Mouse (Mus musculus) ES-E14 (cell line): Measurements from ENCODE around the gene Hist1h3e. TPM values are rescaled to one million over a fixed set of nuclear protein-coding genes. Genes with fewer than 3 reads are reported as not detected.

Experiments used
- DNase-seq: peaks from one replicate; pipeline ENCODE4 v3.0.0-alpha.2; 2013; ENCODE audit warnings: low read depth, low spot score
- H3K27ac ChIP-seq: 2 replicates; pipeline ENCODE4 v1.5.1; 2012; ENCODE audit warnings: low read depth, mild to moderate bottlenecking, low read length, moderate library complexity, mixed read lengths; ENCODE audit not compliant: poor library complexity, insufficient read depth, severe bottlenecking
- H3K36me3 ChIP-seq: 2 replicates; pipeline ENCODE4 v1.6.1; 2012; ENCODE audit warnings: mild to moderate bottlenecking, low read length, moderate library complexity, mixed read lengths; ENCODE audit not compliant: control insufficient read depth, poor library complexity, insufficient read depth, severe bottlenecking
- H3K4me1 ChIP-seq, 2 experiments: fragments of 150-350 bp in 1 of 2; sonication (generic) in 1 of 2; 2 replicates each; pipeline ENCODE4 v1.6.1; 2012; ENCODE audit warnings: low read length in 2 of 2, mild to moderate bottlenecking in 1 of 2, mixed read lengths in 1 of 2; ENCODE audit not compliant: control insufficient read depth in 2 of 2, insufficient read depth in 2 of 2, poor library complexity in 1 of 2
- H3K4me3 ChIP-seq, 2 experiments: fragments of 150-350 bp in 1 of 2; sonication (generic) in 1 of 2; 2 replicates each; pipeline ENCODE4 v1.5.1; 2012; ENCODE audit warnings: low read length in 2 of 2, low read depth in 1 of 2, mild to moderate bottlenecking in 1 of 2, mixed read lengths in 1 of 2; ENCODE audit not compliant: insufficient read depth in 1 of 2, poor library complexity in 1 of 2, severe bottlenecking in 1 of 2
- H3K9ac ChIP-seq: 2 replicates; pipeline ENCODE4 v1.6.1; 2012; ENCODE audit warnings: low read depth, mild to moderate bottlenecking, low read length, mixed read lengths; ENCODE audit not compliant: poor library complexity, insufficient read depth, severe bottlenecking
- H3K9me3 ChIP-seq: fragments of 150-350 bp; sonication (generic); 2 replicates; pipeline ENCODE4 v1.6.1; 2012; ENCODE audit warnings: low read depth, mild to moderate bottlenecking, low read length; ENCODE audit not compliant: control insufficient read depth, insufficient read depth
- CHD2 ChIP-seq: IDR thresholded peaks from 2 replicates; pipeline ENCODE4 v1.6.1; 2014; ENCODE audit warnings: mild to moderate bottlenecking, low read depth, low read length, inconsistent platforms
- HCFC1 ChIP-seq: IDR thresholded peaks from 2 replicates; pipeline ENCODE4 v1.6.1; 2012; ENCODE audit warnings: low read length, inconsistent platforms, borderline replicate concordance; ENCODE audit not compliant: insufficient read depth
- MAFK ChIP-seq: IDR thresholded peaks from 2 replicates; pipeline ENCODE4 v1.6.1; 2014; ENCODE audit warnings: mild to moderate bottlenecking, low read depth, low read length, inconsistent platforms; ENCODE audit not compliant: insufficient read depth
- ZC3H11A ChIP-seq: IDR thresholded peaks from 2 replicates; pipeline ENCODE4 v1.6.1; 2012; ENCODE audit warnings: low read depth, mild to moderate bottlenecking, inconsistent platforms, low read length, borderline replicate concordance
- ZNF384 ChIP-seq: IDR thresholded peaks from 2 replicates; pipeline ENCODE4 v1.6.1; 2012; ENCODE audit warnings: low read depth, low read length, inconsistent platforms
- in situ Hi-C, 2 experiments: fragments of 600-800 bp; cut with MboI; formaldehyde crosslinking; loops; one replicate each; pipeline ENCODE4 v1.15.1; 2025; ENCODE audit warnings: low sequenced_read_pairs in 2 of 2, inconsistent platforms in 1 of 2; ENCODE audit not compliant: unreplicated experiment in 2 of 2
- total RNA-seq: library from RNA; depleted of rRNA; stranded (reverse); fragments of 300-350 nt; gene quantifications from 2 replicates; pipeline ENCODE4 v1.2.3, GENCODE M21; 2012

Gene Hist1h3e
- total RNA-seq, 1 experiment, result 864 TPM

- no peak for DNase-seq
- no peak for TF ChIP-seq ZC3H11A
- no peak for TF ChIP-seq ZNF384
- no peak for TF ChIP-seq MAFK
- no peak for TF ChIP-seq HCFC1
- no peak for TF ChIP-seq CHD2
- no peak overlapping the region for H3K9ac ChIP-seq
- H3K36me3 ChIP-seq, result no peaks in the 10 kb centered on the region
- no peak overlapping the region for H3K27ac ChIP-seq
- in situ Hi-C loops, result loop anchor here in 1 of 2 experiments (10.0 kb wide), 1 partner anchor 190 kb away; no protein-coding TSS in a partner anchor
- no peaks in the 10 kb centered on the region for H3K9me3 ChIP-seq
- no peak overlapping the region for H3K4me3 ChIP-seq
- no peaks in the 10 kb centered on the region for H3K4me1 ChIP-seq
These were observed 42.9 kb upstream of the Hist1h3e start for GRCm38 (mm10) chr13:23605052-23605451.

GRCm38 (mm10) chr13:23604452-23604851, 42.3 kb upstream of the Hist1h3e start:
- Histone ChIP-seq H3K9me3 (no peaks in the 10 kb centered on the region), H3K9ac (no peak overlapping the region), H3K36me3 (no peaks in the 10 kb centered on the region), H3K27ac (no peak overlapping the region), H3K4me1 (no peaks in the 10 kb centered on the region), H3K4me3 (no peak overlapping the region)
- TF ChIP-seq ZC3H11A (no peak), HCFC1 (no peak), ZNF384 (no peak), MAFK (no peak), CHD2 (no peak)
- no peak for DNase-seq
- in situ Hi-C loops, result loop anchor here in 1 of 2 experiments (10.0 kb wide), 1 partner anchor 190 kb away; no protein-coding TSS in a partner anchor

GRCm38 (mm10) chr13:23603182-23603699, 41.1 kb upstream of the Hist1h3e start:
- H3K4me3 ChIP-seq, result no peak overlapping the region
- in situ Hi-C loops, result loop anchor here in 1 of 2 experiments (10.0 kb wide), 1 partner anchor 188 kb away; no protein-coding TSS in a partner anchor

GRCm38 (mm10) chr13:23597957-23598356, 35.8 kb upstream of the Hist1h3e start:
- peak; percentile 27; the same call in 1 of the 2 replicates for TF ChIP-seq ZC3H11A
- TF ChIP-seq HCFC1, result no peak
- Histone ChIP-seq H3K4me1 (peaks cover 7 to 10% of the 10 kb centered on the region in 2 experiments), H3K9ac (no peak overlapping the region), H3K9me3 (no peaks in the 10 kb centered on the region), H3K27ac (no peak overlapping the region), H3K36me3 (no peaks in the 10 kb centered on the region), H3K4me3 (no peak overlapping the region)
- in situ Hi-C loops, result no loop called here
- no peak for DNase-seq

More at GRCm38 (mm10) chr13:23603182-23603699, 41.1 kb upstream of the Hist1h3e start:
- H3K27ac ChIP-seq, result no peak overlapping the region
- TF ChIP-seq ZNF384, result no peak
- no peak for TF ChIP-seq CHD2
- H3K36me3 ChIP-seq, result no peaks in the 10 kb centered on the region
- H3K9ac ChIP-seq, result no peak overlapping the region
- no peak for DNase-seq
- H3K9me3 ChIP-seq, result no peaks in the 10 kb centered on the region
- H3K4me1 ChIP-seq, result no peaks in the 10 kb centered on the region
